Mouse (Mus musculus): ENCODE data around the gene Usp2. TPM values are rescaled to one million over a fixed set of nuclear protein-coding genes. Genes with fewer than 3 reads are reported as not detected.

The Usp2 gene
- total and polyA plus RNA-seq, 3 experiments: 3.6 to 13.9 TPM; not detected in 1

DNA sequence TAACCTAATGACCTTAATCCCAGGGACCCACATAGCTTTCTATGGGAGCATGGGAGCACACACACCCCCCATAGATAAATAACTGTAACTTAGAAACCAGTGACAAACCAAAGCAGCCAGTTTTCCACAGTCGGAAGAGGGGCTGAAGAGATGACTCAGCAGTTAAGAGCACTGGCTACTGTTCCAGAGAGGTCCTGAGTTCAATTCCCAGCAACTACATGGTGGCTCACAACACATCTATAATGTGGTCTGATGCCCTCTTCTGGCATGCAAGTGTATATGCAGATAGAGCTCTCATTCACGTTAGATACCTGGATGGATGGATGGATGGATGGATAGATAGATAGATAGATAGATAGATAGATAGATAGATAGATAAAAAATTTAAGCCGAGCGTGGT, 49.4 kb downstream of the Usp2 start:
- TF ChIP-seq MYB (IDR thresholded peaks at IDR 0.05; ENCODE audit: low read depth, low read length) (no peak), POLR2AphosphoS2 (IDR thresholded peaks at IDR 0.05; ENCODE audit: low read length) (no peak), ZC3H11A (IDR thresholded peaks at IDR 0.05; ENCODE audit: low read depth, low read length) (peak; percentile 8; the same call in 1 of the 2 replicates), CTCF (IDR thresholded peaks at IDR 0.05 in 2 of 3, conservative IDR thresholded peaks at IDR 0.05 in 1 of 3; ENCODE audit: control insufficient read depth in 1 of 3, insufficient read depth in 1 of 3, low read depth in 2 of 3, low read length in 3 of 3, poor library complexity in 1 of 3, severe bottlenecking in 1 of 3) (peak; percentile 15 to 52 (median 42); a peak in 4 of 6 replicates), SMC3 (IDR thresholded peaks at IDR 0.05; ENCODE audit: low read depth, low read length) (peak; percentile 59)
- no peak overlapping the region for H3K4me3 ChIP-seq (ENCODE audit: control insufficient read depth in 1 of 2, insufficient read depth in 1 of 2, low read depth in 2 of 2, low read length in 2 of 2)
- H3K36me3 ChIP-seq (ENCODE audit: control insufficient read depth in 1 of 2, insufficient read depth in 2 of 2, low read length in 2 of 2): peaks cover 0 to 5% of the 10 kb centered on the region in 2 experiments; a peak in 2 of 4 replicates
- no peaks in the 10 kb centered on the region for H3K9me3 ChIP-seq (replicated peaks; ENCODE audit: insufficient read depth, low read length)
- no peaks in the 10 kb centered on the region for H3K27me3 ChIP-seq (ENCODE audit: control insufficient read depth in 1 of 2, insufficient read depth in 2 of 2, low read length in 2 of 2)
- H3K9ac ChIP-seq (ENCODE audit: control insufficient read depth, low read depth, low read length, poor library complexity, severe bottlenecking): no peak overlapping the region
- H3K79me2 ChIP-seq (ENCODE audit: control insufficient read depth, insufficient read depth, low read length, poor library complexity): peaks cover 12% of the 10 kb centered on the region
- peaks cover 0 to 7% of the 10 kb centered on the region in 2 experiments; a peak in 2 of 4 replicates for H3K4me1 ChIP-seq (ENCODE audit: control insufficient read depth in 1 of 2, insufficient read depth in 2 of 2, low read length in 2 of 2)
- no peak overlapping the region for H3K27ac ChIP-seq (ENCODE audit: control insufficient read depth, low read depth, low read length)
- peak; percentile 39 for DNase-seq (ENCODE audit: low read depth, low spot score)

DNA sequence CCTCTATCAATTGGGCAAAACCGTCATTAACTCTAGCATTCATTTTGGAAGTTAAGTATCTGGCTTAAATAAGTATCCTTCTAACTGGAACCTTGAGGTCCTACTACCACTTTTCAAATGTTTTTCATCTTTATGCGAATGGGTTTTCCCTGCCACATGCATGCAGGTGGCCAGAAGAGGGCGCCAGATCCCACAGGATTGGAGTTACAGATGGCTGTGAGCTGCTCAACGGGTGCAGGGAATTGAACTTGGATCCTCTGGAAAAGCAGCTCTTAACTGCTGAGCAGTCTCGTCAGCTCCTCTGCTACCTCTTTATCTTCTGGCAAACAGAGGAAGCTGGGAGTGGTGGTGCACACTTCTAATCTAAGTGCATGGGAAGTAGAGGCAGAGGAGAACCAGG, 52.2 kb downstream of the Usp2 start:
- no peak overlapping the region for H3K4me3 ChIP-seq (ENCODE audit: control insufficient read depth in 1 of 2, insufficient read depth in 1 of 2, low read depth in 2 of 2, low read length in 2 of 2)
- DNase-seq (ENCODE audit: low read depth, low spot score): peak; percentile 82

DNA sequence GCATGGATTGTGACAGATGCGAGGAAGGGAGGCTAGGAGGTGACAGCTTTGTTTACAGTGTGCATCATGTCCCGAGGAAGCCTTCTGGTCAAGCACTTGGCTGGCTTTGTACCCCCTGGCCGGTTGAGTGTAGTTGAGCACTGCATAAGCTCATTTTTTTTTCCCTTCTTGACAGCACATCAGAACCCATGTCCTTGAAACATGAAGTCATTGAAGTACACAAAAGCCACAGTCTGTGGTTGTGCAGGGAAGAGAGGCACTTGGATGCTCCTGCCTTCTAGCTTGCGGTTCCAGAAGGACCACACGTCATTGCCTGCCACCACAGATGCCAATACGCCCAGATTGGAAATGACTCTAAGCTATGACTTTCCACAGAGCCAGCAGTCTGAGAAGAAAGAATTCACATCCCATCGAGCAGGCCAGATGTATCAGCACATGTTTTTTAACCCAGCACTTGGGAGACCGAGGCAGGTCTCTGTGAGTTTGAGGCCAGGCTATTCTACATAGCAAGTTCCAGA, 53.2 kb downstream of the Usp2 start:
- Histone ChIP-seq H3K9ac (ENCODE audit: control insufficient read depth, low read depth, low read length, poor library complexity, severe bottlenecking) (no peak overlapping the region), H3K9me3 (replicated peaks; ENCODE audit: insufficient read depth, low read length) (no peaks in the 10 kb centered on the region), H3K27ac (ENCODE audit: control insufficient read depth, low read depth, low read length) (no peak overlapping the region), H3K4me3 (ENCODE audit: control insufficient read depth in 1 of 2, insufficient read depth in 1 of 2, low read depth in 2 of 2, low read length in 2 of 2) (no peak overlapping the region), H3K36me3 (ENCODE audit: control insufficient read depth in 1 of 2, insufficient read depth in 2 of 2, low read length in 2 of 2) (no peaks in the 10 kb centered on the region), H3K27me3 (ENCODE audit: control insufficient read depth in 1 of 2, insufficient read depth in 2 of 2, low read length in 2 of 2) (no peaks in the 10 kb centered on the region), H3K79me2 (ENCODE audit: control insufficient read depth, insufficient read depth, low read length, poor library complexity) (no peaks in the 10 kb centered on the region), H3K4me1 (ENCODE audit: control insufficient read depth in 1 of 2, insufficient read depth in 2 of 2, low read length in 2 of 2) (no peaks in the 10 kb centered on the region)
- DNase-seq (ENCODE audit: low read depth, low spot score): no peak
- TF ChIP-seq GATA1 (IDR thresholded peaks at IDR 0.05; ENCODE audit: low read depth, low read length) (no peak), SIN3A (IDR thresholded peaks at IDR 0.05; ENCODE audit: low read length) (no peak), USF2 (IDR thresholded peaks at IDR 0.05; ENCODE audit: borderline replicate concordance in 1 of 2, insufficient read depth in 1 of 2, low read depth in 1 of 2, low read length in 2 of 2) (no peak), MAX (IDR thresholded peaks at IDR 0.05; ENCODE audit: low read length) (no peak), MAFK (IDR thresholded peaks at IDR 0.05; ENCODE audit: borderline replicate concordance, low read depth, low read length) (no peak), MEF2A (IDR thresholded peaks at IDR 0.05; ENCODE audit: extremely low read depth, insufficient replicate concordance, low read depth, low read length, poor library complexity, severe bottlenecking) (no peak), TCF12 (IDR thresholded peaks at IDR 0.05; ENCODE audit: low read depth, low read length) (no peak), NRF1 (IDR thresholded peaks at IDR 0.05; ENCODE audit: insufficient read depth, low read depth, low read length, poor library complexity, severe bottlenecking) (no peak), USF1 (IDR thresholded peaks at IDR 0.05; ENCODE audit: low read depth, low read length) (no peak), POLR2AphosphoS5 (IDR thresholded peaks at IDR 0.05; ENCODE audit: borderline replicate concordance, low read depth, low read length) (no peak), ZC3H11A (IDR thresholded peaks at IDR 0.05; ENCODE audit: low read depth, low read length) (no peak), TAL1 (IDR thresholded peaks at IDR 0.05; ENCODE audit: low read length) (no peak), POLR2A (IDR thresholded peaks at IDR 0.05; ENCODE audit: control insufficient read depth in 1 of 2, insufficient read depth in 1 of 2, low read depth in 1 of 2, low read length in 2 of 2, poor library complexity in 1 of 2) (no peak), ZMIZ1 (IDR thresholded peaks at IDR 0.05; ENCODE audit: low read depth, low read length) (no peak), MYC (IDR thresholded peaks at IDR 0.05; ENCODE audit: low read depth, low read length) (no peak), MYB (IDR thresholded peaks at IDR 0.05; ENCODE audit: low read depth, low read length) (no peak), CTCF (IDR thresholded peaks at IDR 0.05 in 2 of 3, conservative IDR thresholded peaks at IDR 0.05 in 1 of 3; ENCODE audit: control insufficient read depth in 1 of 3, insufficient read depth in 1 of 3, low read depth in 2 of 3, low read length in 3 of 3, poor library complexity in 1 of 3, severe bottlenecking in 1 of 3) (no peak), CHD2 (IDR thresholded peaks at IDR 0.05; ENCODE audit: low read length) (no peak), BHLHE40 (IDR thresholded peaks at IDR 0.05; ENCODE audit: borderline replicate concordance, low read depth, low read length) (no peak)

More for the DNA sequence above, 52.2 kb downstream of the Usp2 start:
- Histone ChIP-seq H3K36me3 (ENCODE audit: control insufficient read depth in 1 of 2, insufficient read depth in 2 of 2, low read length in 2 of 2) (peaks cover 0 to 3% of the 10 kb centered on the region in 2 experiments; a peak in 2 of 4 replicates), H3K79me2 (ENCODE audit: control insufficient read depth, insufficient read depth, low read length, poor library complexity) (no peaks in the 10 kb centered on the region), H3K27ac (ENCODE audit: control insufficient read depth, low read depth, low read length) (no peak overlapping the region), H3K4me1 (ENCODE audit: control insufficient read depth in 1 of 2, insufficient read depth in 2 of 2, low read length in 2 of 2) (peaks cover 0 to 4% of the 10 kb centered on the region in 2 experiments; a peak in 2 of 4 replicates), H3K9ac (ENCODE audit: control insufficient read depth, low read depth, low read length, poor library complexity, severe bottlenecking) (no peak overlapping the region), H3K9me3 (replicated peaks; ENCODE audit: insufficient read depth, low read length) (no peaks in the 10 kb centered on the region), H3K27me3 (ENCODE audit: control insufficient read depth in 1 of 2, insufficient read depth in 2 of 2, low read length in 2 of 2) (no peaks in the 10 kb centered on the region)
- TF ChIP-seq ZC3H11A (IDR thresholded peaks at IDR 0.05; ENCODE audit: low read depth, low read length) (peak; percentile 65), NRF1 (IDR thresholded peaks at IDR 0.05; ENCODE audit: insufficient read depth, low read depth, low read length, poor library complexity, severe bottlenecking) (no peak), SMC3 (IDR thresholded peaks at IDR 0.05; ENCODE audit: low read depth, low read length) (peak; percentile 71), ZNF384 (IDR thresholded peaks at IDR 0.05; ENCODE audit: low read depth, low read length) (peak; percentile 52; the same call in 1 of the 2 replicates), CTCF (IDR thresholded peaks at IDR 0.05 in 2 of 3, conservative IDR thresholded peaks at IDR 0.05 in 1 of 3; ENCODE audit: control insufficient read depth in 1 of 3, insufficient read depth in 1 of 3, low read depth in 2 of 3, low read length in 3 of 3, poor library complexity in 1 of 3, severe bottlenecking in 1 of 3) (peak; percentile 92 to 96 (median 94)), RAD21 (IDR thresholded peaks at IDR 0.05; ENCODE audit: low read depth, low read length) (peak; percentile 79)

Data from MEL (cell line).